Mouse (Mus musculus) lung, adult 18-20 months (tissue): ENCODE measurements around the gene Retreg3.

Experiments
- DNase-seq, 2 experiments: peaks; one replicate each; pipeline ENCODE4 v3.0.0; 2022; ENCODE audit warnings: mixed read lengths in 2 of 2

Gene Retreg3

GRCm38 (mm10) chr11:101111178-101111577, 8.5 kb downstream of the Retreg3 start:
- DNase-seq = no peak

- no peak for DNase-seq
Measured at GRCm38 (mm10) chr11:101110708-101111107, 9.0 kb downstream of the Retreg3 start.

- DNase-seq = no peak
Measured at GRCm38 (mm10) chr11:101109351-101109750, 10.3 kb downstream of the Retreg3 start.

GRCm38 (mm10) chr11:101103011-101103410, 16.7 kb downstream of the Retreg3 start:
- no peak for DNase-seq

- DNase-seq = no peak
Measured at GRCm38 (mm10) chr11:101098231-101098630, 21.5 kb downstream of the Retreg3 start.

- DNase-seq = peak; percentile 95 to 96
Measured at GRCm38 (mm10) chr11:101095314-101096024, 24.2 kb downstream of the Retreg3 start, which contains the start of gene Psmc3ip. Gene Psmc3ip (minus strand): TSS chr11:101095436.

DNA sequence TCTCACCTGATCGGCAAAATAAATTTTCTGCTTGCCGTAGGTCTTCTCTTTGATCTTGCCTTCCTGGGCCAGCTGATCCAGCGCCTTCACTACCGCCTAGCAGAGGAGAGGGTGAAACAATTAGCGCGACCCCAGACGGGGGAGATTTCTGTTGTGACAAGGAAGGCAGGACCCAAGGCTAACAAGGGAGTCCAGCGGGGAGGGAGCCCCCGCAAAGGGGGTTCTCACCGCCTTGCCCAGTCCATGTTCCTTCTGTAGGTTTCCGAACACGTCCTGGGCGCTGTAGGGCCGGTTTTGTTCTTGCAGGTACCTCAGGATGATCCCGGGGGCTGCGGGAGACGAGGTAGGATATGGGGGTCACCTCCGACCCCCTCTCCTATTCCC, 24.8 kb downstream of the Retreg3 start:
- no peak for DNase-seq

GRCm38 (mm10) chr11:101089931-101090330, 29.8 kb downstream of the Retreg3 start:
- no peak for DNase-seq

DNA sequence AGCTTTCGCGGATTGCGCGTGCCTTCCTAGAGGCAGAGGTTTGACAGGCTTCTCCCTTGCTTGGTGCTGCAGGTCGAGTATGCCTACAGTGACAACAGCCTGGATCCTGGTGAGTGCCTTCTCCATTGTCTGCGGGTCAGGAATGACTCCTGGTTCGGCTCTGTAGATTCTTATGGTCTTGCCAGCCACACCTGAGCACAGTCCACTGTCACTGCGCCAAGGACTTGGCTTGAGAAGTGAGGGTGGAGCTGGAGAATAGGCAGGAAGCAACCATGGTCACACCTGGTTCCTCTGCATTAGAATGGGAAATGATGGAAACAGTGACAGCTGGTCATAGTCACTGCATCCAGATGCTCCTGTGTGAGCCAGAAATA, 32.0 kb downstream of the Retreg3 start:
- peak in 1 of 2 experiments; percentile 46 for DNase-seq

GRCm38 (mm10) chr11:101086756-101087681, 32.7 kb downstream of the Retreg3 start, which contains the start of gene Mlx:
Gene Mlx (plus strand): TSS chr11:101087277.
- peak; percentile 92 to 95 for DNase-seq

GRCm38 (mm10) chr11:101086323-101086674, 33.4 kb downstream of the Retreg3 start:
- DNase-seq = no peak

GRCm38 (mm10) chr11:101085617-101086322, 33.9 kb downstream of the Retreg3 start:
- no peak for DNase-seq

DNA sequence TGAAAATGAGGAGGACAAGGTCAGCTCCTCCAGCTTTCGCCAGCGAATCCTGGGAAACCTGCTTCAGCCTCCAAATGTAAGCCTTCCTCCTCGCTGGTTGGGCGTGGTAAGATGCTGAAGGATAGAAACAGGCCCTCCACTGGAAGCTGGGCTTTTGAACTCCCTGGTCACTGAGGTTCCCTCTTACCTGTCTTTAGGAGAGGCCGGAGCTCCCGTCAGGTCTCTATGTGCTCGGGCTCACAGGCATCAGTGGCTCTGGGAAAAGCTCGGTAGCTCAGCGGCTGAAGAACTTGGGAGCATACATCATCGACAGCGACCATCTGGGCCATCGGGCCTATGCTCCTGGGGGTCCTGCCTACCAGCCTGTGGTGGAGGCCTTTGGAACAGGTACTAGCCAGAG, 34.9 kb downstream of the Retreg3 start:
- DNase-seq = no peak

- DNase-seq = no peak
Measured at GRCm38 (mm10) chr11:101084246-101084645, 35.4 kb downstream of the Retreg3 start.

- no peak for DNase-seq
Measured at GRCm38 (mm10) chr11:101083083-101083697, 36.5 kb downstream of the Retreg3 start.

DNA sequence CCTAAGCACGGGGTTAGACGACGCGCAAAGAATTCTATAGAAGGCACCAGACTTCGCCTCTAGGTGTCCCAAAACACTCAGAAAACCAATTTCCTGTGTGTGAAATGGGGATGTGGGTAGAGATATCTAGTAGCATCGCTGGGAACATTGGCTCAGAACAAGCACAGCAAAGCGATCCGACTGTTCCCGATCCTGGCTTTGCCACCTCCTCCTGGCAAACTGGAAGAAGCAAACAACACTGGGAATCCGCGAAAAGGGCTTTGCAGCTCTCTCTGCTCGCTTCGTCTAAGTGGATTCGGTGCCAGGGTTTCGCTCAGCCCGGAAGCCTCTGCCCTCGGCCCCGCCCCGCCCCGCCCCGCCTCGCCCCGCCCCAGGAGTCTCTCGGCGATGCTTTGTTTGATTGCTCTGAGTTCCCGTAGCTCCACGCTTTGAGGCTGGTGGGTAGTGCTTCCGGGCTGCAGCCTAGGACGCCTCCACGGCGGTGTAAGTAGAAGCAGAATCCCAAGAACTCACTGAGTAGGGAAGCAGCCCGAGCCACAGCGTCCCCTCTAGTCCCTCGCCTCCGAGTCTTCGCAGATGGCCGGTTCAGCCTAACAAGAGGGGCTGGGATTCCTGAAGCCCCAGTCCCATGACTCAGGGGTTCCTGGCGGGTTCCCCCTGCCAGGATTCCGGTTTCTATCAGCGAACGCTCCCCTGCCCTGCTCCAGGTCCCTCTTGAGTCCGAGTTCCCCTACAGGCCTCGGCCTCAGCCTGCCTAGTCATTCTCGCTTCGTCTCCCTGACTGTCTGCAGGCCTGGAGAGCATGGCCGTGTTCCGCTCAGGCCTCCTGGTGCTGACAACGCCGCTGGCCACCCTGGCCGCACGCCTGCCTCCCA, 37.2 kb downstream of the Retreg3 start, which contains the start of gene Coasy:
Gene Coasy (plus strand): TSS at position 358 of the 875 bp plus-strand sequence.
- DNase-seq = peak; percentile 85 to 87

- no peak for DNase-seq
Measured at GRCm38 (mm10) chr11:101081659-101082058, 38.0 kb downstream of the Retreg3 start.

DNA sequence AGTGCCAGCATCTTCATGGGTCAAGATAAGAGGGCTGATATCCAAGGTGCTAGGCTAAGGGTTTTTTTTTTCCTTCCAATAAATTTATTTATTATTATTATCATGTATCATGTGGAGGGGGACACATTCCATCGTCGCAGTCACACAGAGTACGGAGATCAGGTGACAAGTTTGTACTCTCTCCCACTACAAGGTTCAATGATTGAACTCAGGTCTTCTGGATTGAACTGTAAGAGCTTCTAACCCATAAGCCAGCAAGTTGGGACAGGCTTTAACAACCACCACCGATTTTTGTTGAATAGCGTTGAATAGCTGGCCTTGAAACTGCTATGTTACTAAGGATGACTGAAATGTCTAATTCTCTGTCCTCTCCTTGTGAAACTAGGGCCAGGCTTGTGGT, 39.3 kb downstream of the Retreg3 start:
- no peak for DNase-seq

GRCm38 (mm10) chr11:101079746-101080145, 39.9 kb downstream of the Retreg3 start:
- DNase-seq = no peak

DNA sequence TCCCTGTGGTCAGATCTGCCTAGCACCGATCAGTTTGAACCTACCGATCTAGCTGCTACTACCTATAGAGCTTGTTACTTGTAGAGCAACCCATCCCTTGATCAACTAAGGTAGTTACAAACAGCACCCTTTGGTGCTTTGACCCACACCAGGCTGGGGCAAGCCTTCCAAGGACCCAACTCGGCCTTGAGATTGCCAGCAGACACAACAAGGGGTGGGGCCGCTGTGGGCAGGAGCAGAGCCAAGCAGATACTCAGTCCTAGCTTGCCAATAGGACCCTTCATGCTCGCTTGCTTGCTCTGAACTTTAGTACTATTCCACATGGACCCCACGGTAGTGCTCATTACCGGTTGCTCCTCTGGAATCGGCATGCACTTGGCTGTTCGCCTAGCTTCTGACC, 41.6 kb downstream of the Retreg3 start, which contains the start of gene Hsd17b1:
Gene Hsd17b1 (plus strand): TSS at position 291 of the 400 bp plus-strand sequence.
- no peak for DNase-seq

- DNase-seq = no peak
Measured at GRCm38 (mm10) chr11:101071810-101072428, 47.8 kb downstream of the Retreg3 start.
